Mouse (Mus musculus) embryonic facial prominence, embryonic 10.5 days (tissue): Measurements from ENCODE around the gene Rbm33. TPM values are rescaled to one million over a fixed set of nuclear protein-coding genes. Genes with fewer than 3 reads are reported as not detected.

Source experiments
- DNase-seq: peaks from one replicate; pipeline ENCODE4 v3.0.0-alpha.2; 2017; ENCODE audit warnings: low spot score
- H3K27ac ChIP-seq: fragments of 300-500 bp; sonication (generic); replicated peaks from 2 replicates; pipeline ENCODE4 v1.5.1; 2016; ENCODE audit warnings: mild to moderate bottlenecking
- H3K27me3 ChIP-seq: fragments of 300-500 bp; sonication (generic); replicated peaks from 2 replicates; pipeline ENCODE4 v1.6.1; 2016; ENCODE audit warnings: low read depth, mild to moderate bottlenecking; ENCODE audit not compliant: poor library complexity, severe bottlenecking
- H3K36me3 ChIP-seq: fragments of 300-500 bp; sonication (generic); replicated peaks from 2 replicates; pipeline ENCODE4 v1.6.1; 2016; ENCODE audit warnings: mild to moderate bottlenecking, moderate library complexity
- H3K4me1 ChIP-seq: fragments of 300-500 bp; sonication (generic); 2 replicates; pipeline ENCODE4 v1.6.1; 2016
- H3K4me3 ChIP-seq: fragments of 300-500 bp; sonication (generic); 2 replicates; pipeline ENCODE4 v1.5.1; 2016; ENCODE audit warnings: mild to moderate bottlenecking, moderate library complexity
- H3K9me3 ChIP-seq: fragments of 300-500 bp; sonication (generic); 2 replicates; pipeline ENCODE4 v1.6.1; 2016; ENCODE audit warnings: mild to moderate bottlenecking
- WGBS: fragments of 180-500 bp; shearing (Covaris S2); methylation state at CpG from one replicate; pipeline ENCODE4 v1.1.7; 2016; 5-methylcytosine and 5-hydroxymethylcytosine counted together
- polyA plus RNA-seq: library from polyadenylated mRNA; unstranded; fragments of >200 nt; fragmentation: Nextera tagmentation; extraction: Ambion mirVana; gene quantifications from 2 replicates; pipeline ENCODE4 v1.2.1, GENCODE M21; 2016

Gene Rbm33
- polyA plus RNA-seq, 1 experiment from 2014 or later, result 14.7 TPM

DNA sequence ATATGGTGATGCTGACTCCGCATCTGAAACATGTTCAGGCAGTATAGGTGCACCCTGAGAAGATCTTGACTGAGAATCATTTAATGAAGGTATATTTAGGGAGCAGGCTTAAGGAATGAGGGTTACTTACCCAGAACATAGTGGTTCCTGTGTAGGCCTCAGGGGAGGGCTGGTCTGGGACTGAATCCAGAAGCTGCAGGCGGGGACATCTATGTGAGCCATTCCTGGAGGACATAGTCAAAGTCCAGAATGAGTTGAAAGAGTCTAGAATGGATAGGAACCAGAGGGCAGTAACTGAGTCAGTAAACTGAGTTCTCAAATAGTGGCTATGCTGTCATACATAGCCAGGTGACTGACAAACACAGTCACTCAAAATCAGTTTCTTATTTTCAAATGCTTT lies 16.8 kb downstream of the Rbm33 start:
- WGBS, result 91% methylated on average over 2 of the region's 2 CpGs
- no peak for DNase-seq
- Histone ChIP-seq H3K4me1 (no peaks in the 10 kb centered on the region), H3K27ac (no peak overlapping the region), H3K4me3 (no peak overlapping the region), H3K36me3 (peaks cover 83% of the 10 kb centered on the region), H3K9me3 (no peaks in the 10 kb centered on the region), H3K27me3 (no peaks in the 10 kb centered on the region)

GRCm38 (mm10) chr5:28351857-28352513 lies 35.1 kb downstream of the Rbm33 start:
- DNase-seq, result no peak
- Histone ChIP-seq H3K36me3 (peaks cover 89% of the 10 kb centered on the region), H3K9me3 (peaks cover 4% of the 10 kb centered on the region; the same call in 1 of the 2 replicates), H3K4me1 (no peaks in the 10 kb centered on the region), H3K27ac (no peak overlapping the region), H3K4me3 (no peak overlapping the region), H3K27me3 (no peaks in the 10 kb centered on the region)

- Histone ChIP-seq H3K9me3 (no peaks in the 10 kb centered on the region), H3K4me3 (no peak overlapping the region), H3K4me1 (no peaks in the 10 kb centered on the region), H3K27me3 (no peaks in the 10 kb centered on the region), H3K27ac (no peak overlapping the region), H3K36me3 (peaks cover 92% of the 10 kb centered on the region)
- no peak for DNase-seq
These were observed 38.7 kb downstream of the Rbm33 start for GRCm38 (mm10) chr5:28355614-28356013.

GRCm38 (mm10) chr5:28360745-28361144 lies 43.8 kb downstream of the Rbm33 start:
- no peaks in the 10 kb centered on the region for H3K4me1 ChIP-seq
- H3K27ac ChIP-seq, result no peak overlapping the region
- WGBS, result 91% methylated on average over 2 of the region's 2 CpGs
- H3K4me3 ChIP-seq, result no peak overlapping the region
- no peak for DNase-seq
- peaks cover 94% of the 10 kb centered on the region for H3K36me3 ChIP-seq
- H3K27me3 ChIP-seq, result no peaks in the 10 kb centered on the region
- H3K9me3 ChIP-seq, result no peaks in the 10 kb centered on the region

GRCm38 (mm10) chr5:28368056-28368455 lies 51.1 kb downstream of the Rbm33 start:
- WGBS, result 92% methylated on average over 2 of the region's 2 CpGs
- Histone ChIP-seq H3K27ac (no peak overlapping the region), H3K27me3 (no peaks in the 10 kb centered on the region), H3K4me1 (no peaks in the 10 kb centered on the region), H3K36me3 (peaks cover 89% of the 10 kb centered on the region), H3K4me3 (no peak overlapping the region), H3K9me3 (no peaks in the 10 kb centered on the region)
- no peak for DNase-seq

GRCm38 (mm10) chr5:28370836-28371235 lies 53.9 kb downstream of the Rbm33 start:
- H3K9me3 ChIP-seq, result no peaks in the 10 kb centered on the region
- no peak overlapping the region for H3K4me3 ChIP-seq
- no peaks in the 10 kb centered on the region for H3K4me1 ChIP-seq
- no peaks in the 10 kb centered on the region for H3K27me3 ChIP-seq
- no peak overlapping the region for H3K27ac ChIP-seq
- peaks cover 79% of the 10 kb centered on the region for H3K36me3 ChIP-seq
- DNase-seq, result no peak

DNA sequence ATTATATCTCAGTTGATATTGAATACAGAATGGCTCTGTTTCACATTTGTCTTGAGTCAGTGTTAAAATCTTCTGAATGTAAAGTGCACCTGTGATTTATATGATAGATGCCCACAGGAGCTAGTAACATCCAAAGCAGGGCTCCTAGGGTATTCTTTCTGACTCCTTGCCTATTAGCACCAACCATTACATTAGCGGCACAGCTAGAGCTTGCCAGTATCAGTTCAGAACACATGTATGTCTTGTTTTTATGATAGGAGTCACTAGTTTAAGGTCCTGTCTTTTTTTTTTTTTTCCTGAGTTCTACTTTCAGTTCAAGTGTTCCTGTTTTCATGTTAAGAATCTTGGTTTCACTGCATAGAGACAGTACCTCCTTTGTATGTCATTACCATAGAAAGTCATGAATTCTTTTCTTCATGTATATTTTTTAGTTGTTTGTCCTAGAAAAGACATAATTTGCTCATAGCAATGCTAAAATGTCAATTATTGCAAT lies 55.3 kb downstream of the Rbm33 start:
- no peak overlapping the region for H3K27ac ChIP-seq
- H3K27me3 ChIP-seq, result no peaks in the 10 kb centered on the region
- H3K36me3 ChIP-seq, result peaks cover 77% of the 10 kb centered on the region
- WGBS, result 97% methylated on average over 1 of the region's 1 CpGs
- H3K4me3 ChIP-seq, result no peak overlapping the region
- H3K9me3 ChIP-seq, result no peaks in the 10 kb centered on the region
- no peak for DNase-seq
- H3K4me1 ChIP-seq, result no peaks in the 10 kb centered on the region

DNA sequence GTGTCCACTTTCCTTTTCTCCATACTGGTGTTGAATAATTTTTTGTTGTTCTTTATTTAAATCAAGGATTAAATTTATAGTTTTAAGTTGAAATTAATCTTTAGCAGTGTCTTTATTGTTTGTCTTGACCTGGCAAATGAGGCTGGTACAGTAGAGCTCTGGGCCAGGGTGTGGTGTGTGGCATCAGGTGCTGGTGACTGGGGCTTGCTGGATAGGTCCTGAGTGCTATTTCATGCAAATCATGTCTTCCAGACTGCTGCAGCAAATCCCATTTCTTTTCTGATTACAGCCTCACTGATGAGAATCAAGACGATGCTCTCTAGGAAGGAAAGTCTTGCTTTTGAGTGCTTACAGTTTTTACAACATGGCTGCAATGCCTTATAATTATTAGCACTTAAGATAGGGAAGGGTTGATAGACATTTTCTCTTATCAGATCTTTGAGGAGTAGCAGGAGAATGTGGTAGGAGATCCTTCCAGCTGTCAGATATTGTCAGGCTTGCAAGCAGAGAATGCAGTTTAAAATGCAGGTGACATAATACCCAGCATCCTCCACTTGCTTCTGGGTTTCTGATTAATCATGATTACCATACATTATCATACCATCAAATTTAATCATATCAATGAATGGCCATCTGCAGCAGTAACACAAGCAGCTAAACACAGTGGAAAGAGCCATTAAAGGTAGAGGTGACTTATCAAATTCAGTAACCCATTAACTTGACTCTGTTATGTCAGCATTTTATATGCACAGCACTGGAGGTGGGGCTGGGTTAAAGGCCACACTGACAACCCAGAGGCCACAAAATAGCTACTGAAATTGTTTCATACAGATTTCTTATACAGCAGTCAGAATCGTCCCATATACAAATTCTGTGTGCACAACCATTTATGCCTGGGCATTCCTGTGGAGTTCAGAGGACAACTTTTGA lies 56.8 kb downstream of the Rbm33 start:
- H3K9me3 ChIP-seq, result no peaks in the 10 kb centered on the region
- peaks cover 74% of the 10 kb centered on the region for H3K36me3 ChIP-seq
- H3K27ac ChIP-seq, result no peak overlapping the region
- no peak overlapping the region for H3K4me3 ChIP-seq
- WGBS, result 88% methylated on average over 2 of the region's 2 CpGs
- DNase-seq, result no peak
- H3K4me1 ChIP-seq, result no peaks in the 10 kb centered on the region
- H3K27me3 ChIP-seq, result no peaks in the 10 kb centered on the region

DNA sequence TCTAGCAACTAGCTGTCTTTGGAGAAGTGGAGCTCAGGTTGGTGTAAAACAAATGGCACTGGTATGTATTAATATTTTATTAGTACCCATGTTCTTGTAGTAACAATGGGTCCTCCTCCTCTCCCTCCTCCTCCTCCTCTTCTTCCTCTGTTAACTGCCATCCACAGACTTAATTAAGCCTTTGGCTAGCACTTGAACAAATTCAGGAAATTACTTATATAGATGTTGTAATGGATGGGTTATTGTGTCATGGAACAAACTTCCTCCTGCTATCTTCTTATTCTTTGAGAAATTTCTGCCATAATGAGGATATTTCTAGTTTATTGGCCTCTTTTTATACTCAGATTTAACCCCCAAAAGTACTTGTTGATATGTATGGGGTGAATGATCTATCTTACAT lies 60.4 kb downstream of the Rbm33 start:
- no peak overlapping the region for H3K4me3 ChIP-seq
- H3K36me3 ChIP-seq, result peaks cover 69% of the 10 kb centered on the region
- no peak for DNase-seq

GRCm38 (mm10) chr5:28382289-28382688 lies 65.4 kb downstream of the Rbm33 start:
- no peak for DNase-seq
- no peak overlapping the region for H3K27ac ChIP-seq
- H3K4me3 ChIP-seq, result no peak overlapping the region
- H3K36me3 ChIP-seq, result peaks cover 67% of the 10 kb centered on the region
- WGBS, result 93% methylated on average over 1 of the region's 1 CpGs
- no peaks in the 10 kb centered on the region for H3K4me1 ChIP-seq
- H3K9me3 ChIP-seq, result no peaks in the 10 kb centered on the region
- H3K27me3 ChIP-seq, result no peaks in the 10 kb centered on the region

More for the DNA sequence above, 60.4 kb downstream of the Rbm33 start:
- Histone ChIP-seq H3K27me3 (no peaks in the 10 kb centered on the region), H3K27ac (no peak overlapping the region), H3K9me3 (no peaks in the 10 kb centered on the region), H3K4me1 (no peaks in the 10 kb centered on the region)

- no peak for DNase-seq
- Histone ChIP-seq H3K27ac (no peak overlapping the region), H3K36me3 (peaks cover 78% of the 10 kb centered on the region), H3K9me3 (no peaks in the 10 kb centered on the region), H3K27me3 (no peaks in the 10 kb centered on the region), H3K4me1 (no peaks in the 10 kb centered on the region), H3K4me3 (no peak overlapping the region)
- WGBS, result 93% methylated on average over 3 of the region's 3 CpGs
These were observed 69.9 kb downstream of the Rbm33 start for GRCm38 (mm10) chr5:28386783-28387182.

DNA sequence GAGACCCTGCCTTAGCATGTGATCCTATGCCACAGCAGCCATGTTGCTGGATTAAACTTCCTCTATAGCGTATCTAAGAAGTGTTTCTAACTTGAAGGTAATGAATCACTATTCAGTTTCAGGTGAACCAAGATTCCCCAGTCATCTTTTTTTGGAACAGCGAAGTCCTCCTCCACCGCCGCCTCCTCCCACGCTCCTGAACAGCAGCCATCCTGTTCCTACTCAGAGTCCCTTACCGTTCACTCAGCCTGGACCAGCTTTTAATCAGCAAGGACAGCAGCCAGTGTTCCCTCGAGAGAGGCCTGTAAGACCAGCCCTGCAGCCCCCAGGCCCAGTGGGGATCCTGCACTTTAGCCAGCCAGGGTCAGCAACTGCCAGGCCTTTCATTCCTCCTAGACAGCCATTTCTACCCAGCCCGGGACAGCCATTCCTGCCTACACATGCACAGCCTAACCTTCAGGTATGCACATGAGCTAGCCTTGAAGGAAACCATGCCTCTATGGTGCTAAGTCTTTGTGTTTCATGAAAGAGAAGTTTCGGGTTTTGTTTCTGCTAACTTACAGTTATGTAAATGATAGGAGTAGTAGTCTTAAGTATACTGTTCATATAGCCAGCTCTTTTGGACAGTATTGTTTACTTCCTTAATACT lies 70.7 kb downstream of the Rbm33 start:
- 81% methylated on average over 9 of the region's 9 CpGs for WGBS
- Histone ChIP-seq H3K4me1 (no peaks in the 10 kb centered on the region), H3K27me3 (no peaks in the 10 kb centered on the region), H3K27ac (no peak overlapping the region), H3K36me3 (peaks cover 80% of the 10 kb centered on the region), H3K4me3 (no peak overlapping the region), H3K9me3 (no peaks in the 10 kb centered on the region)
- DNase-seq, result no peak
